Mouse (Mus musculus): Measurements from ENCODE around the gene Erc2.

GRCm38 (mm10) chr14:27731086-27731485 lies 108.9 kb downstream of the Erc2 start:
- no peak for TF ChIP-seq CTCF (conservative IDR thresholded peaks at IDR 0.05; ENCODE audit: low read length)
- no peak for TF ChIP-seq NANOG (IDR thresholded peaks at IDR 0.05; ENCODE audit: borderline replicate concordance, low read length)

All from E14TG2a.4 (cell line).